Mouse (Mus musculus) small intestine, adult 2 months (tissue): ENCODE measurements around the gene Srgap2.

Experiments
- CTCF ChIP-seq: fragments of 200-500 bp; IDR thresholded peaks from 2 replicates; pipeline ENCODE4 v1.5.1; 2012; ENCODE audit warnings: low read depth, mild to moderate bottlenecking, control low read depth, inconsistent platforms, low read length, moderate library complexity, mixed read lengths; ENCODE audit not compliant: insufficient replicate concordance, insufficient read length; ENCODE audit errors: extremely low read depth
- POLR2A ChIP-seq: fragments of 200-500 bp; IDR thresholded peaks from 2 replicates; pipeline ENCODE4 v1.6.1; 2012; ENCODE audit warnings: low read depth, mild to moderate bottlenecking, control low read depth, inconsistent platforms, low read length, moderate library complexity

- TF ChIP-seq CTCF (no peak), POLR2A (no peak)
These were observed 230.4 kb downstream of the Srgap2 start for GRCm38 (mm10) chr1:131296726-131297125.
